Mouse (Mus musculus) fat pad, adult 2 months (tissue): ENCODE results near the gene Igfbp7.

Experiments
- DNase-seq: peaks from one replicate; pipeline ENCODE4 v3.0.0-alpha.2; 2011; ENCODE audit warnings: low read depth, low spot score; ENCODE audit errors: extremely low read depth

Gene Igfbp7

DNA sequence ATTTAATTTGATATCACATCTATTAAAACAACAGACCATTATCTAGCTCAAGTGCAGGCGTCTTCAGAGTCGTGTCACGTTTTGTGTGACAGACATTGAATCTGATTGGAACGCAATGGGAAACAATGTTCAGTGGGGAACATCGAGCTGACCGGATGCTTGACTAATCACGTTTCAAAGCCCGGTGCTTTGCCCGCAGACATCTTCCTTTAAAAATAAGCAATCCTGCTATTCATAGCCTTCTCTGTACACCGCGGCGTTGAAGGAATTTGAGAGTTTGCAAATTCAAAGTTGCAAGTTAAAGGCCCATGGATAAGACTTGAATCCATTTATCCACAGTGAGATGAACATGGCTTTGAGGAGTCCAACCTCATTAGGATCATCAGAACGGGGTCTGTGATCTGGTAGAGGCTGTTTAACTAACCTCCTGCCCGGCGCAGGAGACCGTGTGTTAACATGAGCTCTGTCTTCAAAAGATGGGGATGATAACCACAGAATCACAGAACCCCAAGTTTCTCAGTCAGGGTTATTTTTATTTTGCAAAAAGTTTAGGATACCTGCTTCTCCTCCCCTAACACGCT lies 27.4 kb downstream of the Igfbp7 start:
- DNase-seq = no peak

DNA sequence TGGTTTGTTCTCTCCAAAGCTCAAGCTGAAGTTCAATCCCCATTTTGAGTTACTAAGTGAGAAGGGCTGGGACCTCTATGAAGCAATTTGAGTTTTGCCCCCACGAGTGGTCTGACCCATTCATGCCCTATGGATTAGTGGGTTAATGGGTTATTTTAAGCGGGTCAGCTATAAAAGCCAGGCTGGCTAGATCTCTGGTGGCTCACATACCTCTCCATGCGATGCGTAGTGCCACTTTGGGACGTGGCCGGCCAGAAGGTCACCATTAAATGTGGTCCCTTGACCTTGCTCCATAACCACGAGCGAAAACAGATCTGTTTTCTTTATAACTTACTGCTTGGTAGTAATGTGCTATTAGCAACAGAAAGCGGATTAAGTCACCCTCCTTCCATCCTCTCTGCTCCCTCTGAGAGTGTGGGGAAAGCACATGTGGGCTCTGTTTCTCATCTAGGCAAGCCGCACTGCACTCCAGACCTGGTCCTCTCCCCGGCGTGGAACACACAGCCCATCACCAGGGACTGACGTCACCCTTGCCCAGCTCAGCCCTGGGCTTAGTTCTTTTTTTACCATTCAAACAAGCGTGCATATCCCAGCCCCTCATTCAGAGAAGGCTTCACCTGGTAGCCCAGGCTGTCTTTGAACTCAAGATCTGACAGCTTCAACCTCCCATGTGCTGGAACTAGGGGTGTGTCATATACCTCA lies 28.3 kb downstream of the Igfbp7 start:
- no peak for DNase-seq

DNA sequence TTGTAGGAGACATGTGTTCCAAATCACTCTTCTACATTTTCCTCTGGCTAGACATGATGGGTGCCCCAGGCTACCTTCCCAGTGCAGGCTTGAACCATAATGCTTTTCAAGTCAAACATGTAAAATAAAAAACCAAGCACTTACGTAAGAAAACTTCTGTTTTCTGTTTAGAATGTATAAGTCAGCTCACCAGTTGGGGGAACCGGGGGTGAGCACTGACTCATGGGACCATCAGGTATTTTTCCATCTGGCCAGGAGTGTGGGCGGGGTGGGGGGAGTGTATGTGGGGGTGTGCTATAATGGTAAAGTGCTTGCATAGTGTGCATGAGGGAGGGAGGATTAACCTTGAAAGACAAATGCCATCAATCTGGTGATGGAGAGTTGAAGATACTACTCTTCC lies 29.8 kb downstream of the Igfbp7 start:
- no peak for DNase-seq

DNA sequence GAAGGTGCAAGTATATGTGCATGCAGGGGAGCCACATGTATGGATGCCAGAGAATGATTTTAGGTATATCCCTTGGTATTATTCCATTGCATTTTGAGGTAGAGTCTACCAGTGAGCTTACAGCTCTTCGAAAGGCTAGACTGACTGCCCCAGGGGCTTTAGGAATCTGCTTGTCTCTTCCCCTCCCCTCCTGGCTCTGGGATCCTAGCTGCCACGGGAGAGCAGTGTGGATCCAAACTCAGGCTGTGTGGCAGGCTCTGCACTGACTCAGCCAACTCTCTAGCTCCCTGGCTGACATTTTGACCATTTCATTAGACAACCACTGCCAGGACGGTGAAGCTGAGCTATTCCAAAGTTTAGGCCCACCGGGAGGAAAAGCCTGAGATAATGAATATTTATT lies 32.3 kb downstream of the Igfbp7 start:
- DNase-seq = no peak

DNA sequence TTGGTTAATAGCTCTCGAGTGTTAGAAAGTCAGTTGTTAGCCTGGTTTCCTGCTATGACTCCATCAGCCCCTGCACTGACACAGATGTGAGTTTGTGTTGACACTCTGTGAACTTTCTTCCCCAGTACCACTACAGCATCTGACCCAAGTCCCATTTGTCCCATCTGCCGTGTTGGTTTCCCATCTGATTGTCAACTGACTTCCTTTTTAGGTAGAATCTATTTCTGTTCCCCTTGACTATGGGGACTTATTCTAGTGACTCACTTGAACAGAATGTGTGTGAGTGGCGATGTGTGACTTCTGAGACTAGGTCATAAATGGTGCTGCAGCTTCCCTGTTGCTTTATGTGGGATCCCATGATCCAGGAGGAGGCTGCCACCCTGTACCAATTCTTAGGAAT lies 32.9 kb downstream of the Igfbp7 start:
- DNase-seq = no peak

DNA sequence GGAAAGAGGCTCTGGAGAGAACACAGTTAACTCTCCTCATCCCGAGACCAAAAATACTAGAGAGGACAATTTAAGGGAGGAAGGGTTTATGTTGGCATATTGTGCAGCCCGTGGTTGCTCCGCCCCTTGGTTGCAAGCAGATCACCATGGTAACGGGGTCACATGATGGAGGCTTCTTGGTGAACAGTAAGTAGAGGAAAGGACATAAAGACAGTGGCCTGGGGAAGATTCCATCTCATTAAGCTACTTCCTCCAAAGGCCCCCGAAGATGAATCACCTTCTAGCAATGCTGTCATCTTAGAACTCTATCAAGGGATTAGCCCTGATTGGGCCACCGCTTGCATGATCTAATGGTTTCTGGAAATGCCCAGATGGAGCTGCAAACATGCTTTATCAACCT lies 35.1 kb downstream of the Igfbp7 start:
- DNase-seq = no peak

DNA sequence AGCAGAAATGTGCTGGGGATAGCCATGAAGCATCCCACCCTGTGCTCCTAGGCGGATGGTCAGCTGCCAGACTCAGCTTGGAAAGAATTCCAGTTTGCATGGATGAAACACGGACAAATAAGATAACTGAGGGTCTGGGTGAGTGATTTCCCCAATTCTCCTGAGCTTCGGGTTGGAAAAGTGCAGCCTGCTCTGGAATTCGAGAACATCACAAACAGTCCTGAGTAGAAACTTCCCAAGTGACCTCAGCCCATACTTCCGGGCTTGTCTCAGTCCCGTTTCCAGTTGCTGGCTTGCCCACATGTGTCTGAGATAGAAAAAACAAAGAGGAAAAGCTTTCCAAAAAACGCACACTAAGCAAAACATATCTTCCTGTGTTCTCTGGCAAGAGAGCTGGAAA lies 35.6 kb downstream of the Igfbp7 start:
- DNase-seq = no peak

DNA sequence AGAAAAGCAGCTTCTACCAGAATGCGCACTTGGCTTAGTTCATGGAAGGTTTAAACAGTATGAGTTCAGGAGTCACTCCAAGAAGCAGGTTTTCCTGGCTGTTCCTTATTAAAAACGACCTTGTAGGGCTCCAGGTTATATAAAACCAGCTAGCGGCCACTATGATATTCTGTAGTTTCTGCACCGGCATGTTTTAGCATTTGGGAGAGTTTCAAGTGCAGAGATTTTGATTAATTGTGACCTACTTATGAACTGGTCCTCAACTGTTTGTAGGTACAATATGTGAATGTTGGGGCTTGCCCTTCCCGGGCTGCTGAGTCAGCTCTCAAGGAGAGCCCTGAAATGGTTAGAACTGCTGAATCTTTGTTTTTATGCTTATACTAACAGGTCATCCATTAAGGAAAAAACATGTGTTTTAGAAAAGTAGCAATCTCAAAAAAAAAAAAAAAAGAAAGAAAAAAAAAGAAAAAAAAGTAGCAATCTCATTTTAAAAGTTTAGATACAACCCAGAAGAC lies 37.4 kb downstream of the Igfbp7 start:
- no peak for DNase-seq

DNA sequence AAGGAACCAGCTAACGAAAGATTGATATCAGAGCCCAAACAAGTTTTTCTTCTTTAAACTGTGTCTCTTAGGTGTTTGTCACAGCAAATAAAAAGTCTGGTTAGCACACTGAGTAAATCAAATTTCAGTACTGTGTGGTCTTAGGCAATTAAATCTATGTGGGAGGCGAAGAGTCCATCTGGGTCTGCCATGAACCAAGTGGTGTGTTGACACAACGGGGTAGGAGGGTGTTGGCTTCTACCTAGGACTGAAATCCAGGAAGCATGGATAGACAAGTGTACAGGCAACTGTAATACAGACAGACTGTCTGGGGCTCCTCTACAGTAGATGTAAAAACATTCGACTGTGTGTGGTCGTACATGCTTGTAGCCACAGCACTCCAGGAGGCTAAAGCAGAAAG lies 38.4 kb downstream of the Igfbp7 start:
- DNase-seq = peak; percentile 21

DNA sequence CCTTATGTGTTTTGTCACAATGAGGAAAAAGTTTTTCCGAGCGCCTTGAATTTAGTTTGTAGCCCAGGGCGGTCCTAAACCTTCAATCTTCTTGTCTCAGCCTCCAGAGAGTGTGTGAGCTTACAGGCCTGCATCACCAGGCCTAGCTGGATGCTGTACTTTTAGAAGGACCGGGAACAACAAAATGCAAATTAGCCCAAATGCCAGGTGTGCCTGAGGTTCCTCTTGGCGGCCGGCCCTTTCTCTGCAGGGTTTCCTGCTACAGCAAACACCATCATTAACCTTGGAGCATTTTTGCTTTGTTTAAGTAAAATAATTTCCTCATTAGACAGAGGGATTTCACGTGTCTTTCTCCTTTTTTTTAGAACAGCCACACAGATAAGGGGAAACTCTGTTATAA lies 39.6 kb downstream of the Igfbp7 start:
- no peak for DNase-seq

DNA sequence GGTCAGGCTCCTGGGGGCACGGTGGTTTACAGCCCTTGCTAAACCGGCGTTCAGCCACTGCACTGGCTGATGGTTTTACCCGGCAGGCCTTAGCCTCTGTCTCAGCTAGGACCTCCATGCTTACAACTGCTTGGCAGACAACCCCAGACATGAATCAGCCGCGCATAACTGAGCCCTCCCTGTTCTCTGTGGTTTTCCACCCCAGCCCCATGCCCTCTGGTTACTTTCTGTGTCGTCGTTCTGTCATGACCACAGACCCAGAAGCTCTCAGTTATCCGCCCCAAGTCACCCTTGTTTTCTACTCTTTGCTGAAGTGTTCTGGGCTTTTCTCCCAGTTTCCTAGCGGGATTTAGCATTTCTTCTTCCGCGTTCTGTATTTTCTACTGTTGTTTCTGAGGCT lies 40.2 kb downstream of the Igfbp7 start:
- DNase-seq = no peak

DNA sequence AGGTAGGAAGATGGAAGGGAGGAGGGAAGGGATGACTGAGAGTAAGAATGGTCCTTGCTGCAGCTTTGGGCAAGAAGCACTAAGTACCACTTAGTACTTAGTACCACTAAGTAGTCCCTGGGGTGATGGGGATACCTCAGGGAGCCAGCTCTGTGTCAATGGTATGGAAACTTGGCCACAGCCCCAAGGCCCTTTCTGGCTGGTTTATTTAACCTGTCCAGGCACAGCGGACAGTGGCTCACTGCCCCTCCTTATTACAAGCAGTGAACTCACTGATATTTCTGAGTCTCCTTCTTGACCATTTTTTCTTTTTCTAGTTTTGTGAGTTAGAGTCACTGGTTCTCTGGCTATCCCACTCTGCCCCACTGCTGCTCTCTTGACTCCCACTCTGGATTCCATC lies 40.7 kb downstream of the Igfbp7 start:
- no peak for DNase-seq

DNA sequence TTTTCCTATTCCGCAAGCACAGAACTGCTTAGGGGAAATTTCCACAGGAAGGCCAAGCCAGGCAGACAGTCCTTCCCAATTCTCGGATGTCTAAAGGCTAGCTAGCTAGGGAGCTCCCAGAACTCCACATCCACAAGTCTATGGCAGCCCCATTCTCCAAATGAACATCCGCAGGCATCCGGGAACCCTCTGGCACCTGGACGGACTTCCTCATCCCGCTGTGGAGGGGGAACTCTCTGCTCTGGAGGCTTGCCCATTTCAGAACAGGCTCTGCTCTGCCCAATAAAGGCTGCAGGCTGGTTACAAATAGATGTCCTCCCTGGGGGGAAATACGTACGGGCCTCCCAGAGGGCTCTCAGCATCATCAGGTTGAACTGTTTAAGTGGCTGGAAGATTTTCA lies 41.5 kb downstream of the Igfbp7 start:
- no peak for DNase-seq

DNA sequence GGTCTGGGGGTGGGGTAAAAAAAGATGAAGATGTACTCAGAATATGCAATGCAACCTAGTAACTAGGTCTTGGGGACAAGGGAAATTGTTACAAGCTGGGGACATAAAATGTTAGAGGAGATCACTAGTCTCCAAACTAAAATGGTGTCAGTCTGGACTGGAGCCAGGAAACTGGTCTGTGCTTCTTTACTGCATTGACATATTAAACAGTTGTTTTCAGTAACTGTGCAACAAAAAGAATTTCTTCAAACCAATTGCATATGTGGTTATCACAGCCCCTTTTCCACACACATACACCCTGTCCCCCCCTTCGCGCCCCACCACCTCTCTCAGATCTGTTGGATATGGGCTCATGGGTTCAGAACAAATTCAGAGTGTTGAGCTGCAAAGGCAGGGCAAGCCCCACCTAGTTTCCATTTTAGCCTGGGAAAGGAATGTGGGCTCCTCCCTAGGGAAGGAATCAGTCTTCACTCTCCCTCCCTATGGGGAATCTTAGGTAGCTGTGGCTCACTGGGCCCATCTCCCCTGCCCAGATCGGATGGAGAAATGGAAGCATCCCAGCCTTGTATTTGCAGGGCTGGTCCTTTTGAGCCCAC lies 43.3 kb downstream of the Igfbp7 start:
- no peak for DNase-seq

DNA sequence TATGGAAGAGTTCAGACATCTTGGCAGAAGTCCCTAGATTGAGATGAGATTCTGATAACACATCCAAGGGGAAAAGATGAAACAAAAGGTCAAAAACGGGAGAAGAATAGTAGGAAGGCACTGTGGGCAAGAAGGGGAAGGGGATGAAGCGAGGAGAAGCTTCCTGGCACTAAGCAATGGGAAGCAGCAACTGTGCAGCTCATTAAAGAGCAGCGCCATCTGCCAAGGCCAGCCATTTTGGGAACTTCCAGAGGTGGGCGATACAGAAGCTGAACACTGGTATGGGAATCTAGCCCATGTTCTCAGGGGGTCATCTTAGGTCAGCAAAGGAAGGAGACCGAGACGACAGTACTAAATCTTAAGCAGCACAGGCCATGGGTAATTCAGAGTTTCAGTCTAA lies 44.2 kb downstream of the Igfbp7 start:
- DNase-seq = no peak

DNA sequence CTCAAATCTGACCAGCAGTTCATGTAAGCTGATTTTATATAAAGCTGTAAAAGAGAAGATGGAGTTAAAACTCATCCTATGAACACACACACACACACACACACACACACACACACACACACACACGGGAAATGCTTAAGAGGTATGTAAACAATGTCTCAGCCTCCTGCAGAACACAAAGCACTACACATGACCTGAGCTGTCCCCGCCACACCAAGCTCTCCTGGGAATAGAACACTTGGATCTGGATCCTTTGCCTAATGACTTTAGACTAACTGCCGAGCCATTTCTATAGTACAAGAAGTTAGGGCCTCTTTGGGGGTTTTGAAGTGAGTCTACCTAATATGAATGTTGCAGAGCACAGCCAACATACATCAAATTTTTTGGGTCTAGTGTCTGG lies 45.7 kb downstream of the Igfbp7 start:
- no peak for DNase-seq

DNA sequence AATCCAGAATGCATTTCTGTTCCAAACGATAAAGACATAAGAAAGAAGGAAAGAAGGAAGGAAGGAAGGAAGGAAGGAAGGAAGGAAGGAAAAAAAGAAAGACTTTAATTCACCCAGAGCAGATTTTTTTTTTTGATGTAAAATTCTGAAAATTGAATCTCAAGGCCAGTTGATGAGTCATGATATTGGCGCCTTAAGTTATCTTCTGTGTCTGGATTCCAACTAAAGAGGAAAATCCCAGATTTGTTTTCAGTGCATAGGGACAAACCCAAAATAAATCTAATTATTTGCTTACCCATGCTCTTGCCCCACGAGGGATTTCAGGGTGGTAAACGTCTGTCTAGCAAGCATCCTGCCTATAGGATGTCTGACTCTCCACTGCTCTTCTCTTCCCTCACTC lies 46.8 kb downstream of the Igfbp7 start:
- DNase-seq = no peak

DNA sequence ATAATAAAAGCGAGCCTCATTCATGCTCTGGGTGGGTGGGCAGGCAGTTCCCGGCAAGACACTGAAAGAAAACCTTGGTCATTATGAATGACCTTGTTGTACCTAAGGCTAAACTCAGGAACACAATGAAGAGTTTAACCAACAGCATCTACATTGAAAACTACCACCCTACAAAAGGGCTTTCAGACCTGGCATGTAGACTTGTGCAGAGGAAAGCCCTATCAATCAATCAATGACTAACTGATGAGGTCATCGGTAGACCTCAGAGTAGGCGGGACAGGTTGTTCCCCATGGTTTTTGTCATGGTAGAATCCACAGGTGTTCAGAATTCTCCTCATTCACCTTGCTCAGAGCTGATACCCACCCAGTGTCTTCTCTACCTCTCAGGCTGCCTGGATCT lies 47.9 kb downstream of the Igfbp7 start:
- no peak for DNase-seq

DNA sequence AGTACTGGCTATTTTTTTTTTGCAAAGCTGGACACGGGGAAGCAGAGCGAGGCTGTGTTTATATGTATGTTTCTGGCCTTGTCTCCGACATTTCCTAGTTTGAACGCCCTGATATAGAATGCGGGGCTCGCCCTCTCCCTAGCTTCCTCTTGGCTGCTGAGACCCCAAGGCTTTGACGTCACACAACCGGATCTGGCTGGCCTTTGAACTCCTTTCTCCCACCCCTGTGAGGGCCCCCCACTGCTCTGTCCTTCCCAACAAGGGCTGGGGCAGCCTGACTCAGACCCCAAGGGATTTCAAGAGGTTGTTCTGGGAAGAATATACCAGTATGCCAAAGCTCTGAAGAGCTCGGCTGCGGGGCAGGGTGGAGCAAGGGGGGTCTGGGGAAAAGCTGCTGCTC lies 49.5 kb downstream of the Igfbp7 start:
- DNase-seq = no peak

DNA sequence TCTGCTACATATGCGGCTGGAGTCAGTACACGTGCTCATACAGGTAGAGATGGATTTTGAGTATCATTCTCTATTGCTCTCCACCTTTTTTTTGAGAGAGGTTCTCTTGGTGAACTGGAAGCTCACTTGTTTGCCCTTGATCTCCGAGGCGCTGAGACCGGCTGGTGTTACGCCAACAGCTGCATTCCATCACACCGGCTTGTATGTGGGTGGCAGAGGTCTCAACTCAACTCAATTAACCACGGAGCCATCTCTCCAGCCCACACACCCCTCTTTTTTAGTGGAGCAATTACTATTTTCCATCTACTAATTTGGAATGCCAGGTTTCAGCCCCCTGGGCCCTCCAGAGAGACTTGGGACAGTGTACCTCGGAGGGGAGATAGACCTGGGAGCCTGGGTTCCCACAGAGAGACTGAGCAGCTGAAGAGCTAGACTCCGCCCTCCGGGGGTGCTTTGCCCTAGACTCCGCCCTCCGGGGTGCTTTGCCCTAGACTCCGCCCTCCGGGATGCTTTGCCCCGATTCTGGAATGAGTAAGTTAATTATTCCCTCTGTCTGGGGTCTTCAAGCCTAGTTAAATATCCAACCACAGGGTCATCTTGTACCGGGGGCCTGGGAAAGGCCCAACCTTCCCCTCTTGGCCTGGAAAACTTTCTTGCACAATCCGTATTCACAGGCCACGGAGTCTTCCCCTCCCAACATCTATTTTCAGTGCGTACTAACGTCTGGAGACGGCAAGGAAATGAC lies 50.3 kb downstream of the Igfbp7 start:
- DNase-seq = no peak

DNA sequence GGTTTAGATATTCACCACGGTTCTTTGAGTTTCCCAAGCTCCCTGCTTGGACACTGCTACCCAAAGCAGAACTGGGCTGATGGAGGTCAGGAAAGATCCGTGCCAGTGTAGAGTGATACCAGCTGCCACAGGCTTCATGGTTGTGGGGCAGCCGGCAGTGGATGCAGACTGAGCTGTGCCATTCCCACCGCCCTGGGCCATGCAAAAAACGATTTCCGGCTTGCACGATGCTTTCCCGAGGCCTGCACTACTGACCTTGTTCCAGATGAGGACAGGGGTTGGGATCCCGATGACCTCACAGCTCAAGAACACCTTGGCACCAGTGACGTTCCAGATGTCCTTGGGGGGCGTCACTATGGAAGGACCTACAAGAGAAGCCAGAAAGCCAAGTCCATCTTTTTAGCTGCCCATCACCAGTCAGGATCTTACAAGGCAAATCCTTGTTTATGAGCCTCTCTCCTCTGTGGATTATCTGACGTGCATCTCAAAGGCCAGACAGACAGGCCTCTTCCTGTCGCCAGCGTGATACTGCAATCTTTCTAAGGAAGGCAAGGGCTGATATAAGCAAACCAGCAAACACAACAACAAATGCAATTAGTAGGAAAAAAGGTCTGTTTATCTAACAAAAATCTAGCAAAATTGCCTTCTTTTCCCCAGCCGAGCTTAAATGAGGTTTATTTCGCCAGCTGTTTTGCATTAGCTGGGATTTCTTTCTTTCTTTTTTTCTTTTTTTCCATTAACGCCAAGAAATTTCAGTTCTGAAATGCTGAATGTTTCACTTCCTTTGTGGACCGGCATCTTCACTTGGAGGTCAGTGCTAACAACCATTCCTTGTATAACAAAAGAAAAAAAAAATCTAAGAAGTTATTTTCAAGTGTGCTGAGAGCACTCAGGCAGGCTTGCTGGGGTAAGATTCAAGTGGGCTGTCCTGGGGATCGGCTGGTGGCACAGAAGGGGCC lies 52.3 kb downstream of the Igfbp7 start:
- DNase-seq = no peak
